27 mouse cellular contexts compared by ENCODE assay signal in genomic region chr17:87611226-87612000, GRCm38 (mm10). TPM values are rescaled to one million over a fixed set of nuclear protein-coding genes. Genes with fewer than 3 reads are reported as not detected.
DNase-seq lines count a peak whose midpoint lies in the region; ATAC-seq lines count a peak whose summit lies in the region.
"Had no signal": no experiment of that assay in that cellular context is flagged by ENCODE, and none has a peak within 500 bp of the region (broad histone marks: within the 10 kb centered on the region; RNA-seq: fewer than 3 reads in every experiment).

No protein-coding gene starts in this region.

- H3K27ac ChIP-seq in forebrain, embryonic 14.5 days (ENCODE audit: low read depth, low read length): no peak overlapping the region
- no peak overlapping the region for H3K27ac ChIP-seq in forebrain, embryonic 15.5 days (replicated peaks)
- no peak overlapping the region for H3K27ac ChIP-seq in midbrain, embryonic 11.5 days (ENCODE audit: low read depth, low read length)
- H3K27ac ChIP-seq in midbrain, embryonic 13.5 days: no peak overlapping the region
- H3K27ac ChIP-seq in intestine, embryonic 14.5 days (ENCODE audit: low read depth): no peak overlapping the region
- H3K27ac ChIP-seq in liver, embryonic 11.5 days (ENCODE audit: low read depth, low read length): no peak overlapping the region
- H3K27ac ChIP-seq: heart, embryonic 13.5 days; liver, embryonic 15.5 days had no signal

- H3K4me3 ChIP-seq in forebrain, embryonic 14.5 days (ENCODE audit: low read depth, low read length): no peak overlapping the region
- no peak overlapping the region for H3K4me3 ChIP-seq in forebrain, embryonic 15.5 days
- H3K4me3 ChIP-seq in midbrain, embryonic 11.5 days (ENCODE audit: low read depth, low read length): no peak overlapping the region
- no peak overlapping the region for H3K4me3 ChIP-seq in midbrain, embryonic 13.5 days (replicated peaks)
- no peak overlapping the region for H3K4me3 ChIP-seq in intestine, embryonic 14.5 days (ENCODE audit: low read depth, low read length)
- no peak overlapping the region for H3K4me3 ChIP-seq in liver, embryonic 11.5 days (ENCODE audit: low read depth, low read length)
- H3K4me3 ChIP-seq: erythroblast, embryonic 14.5 days; heart, embryonic 13.5 days; liver, embryonic 15.5 days; lung, embryonic 15.5 days; neural tube, embryonic 13.5 days had no signal

- no peaks in the 10 kb centered on the region for H3K27me3 ChIP-seq in forebrain, embryonic 14.5 days (replicated peaks; ENCODE audit: control insufficient read depth, insufficient read depth, low read length)
- H3K27me3 ChIP-seq in forebrain, embryonic 15.5 days: no peaks in the 10 kb centered on the region
- H3K27me3 ChIP-seq in midbrain, embryonic 11.5 days (ENCODE audit: control insufficient read depth, insufficient read depth, low read length): no peaks in the 10 kb centered on the region
- H3K27me3 ChIP-seq in midbrain, embryonic 13.5 days: no peaks in the 10 kb centered on the region
- H3K27me3 ChIP-seq in intestine, embryonic 14.5 days (replicated peaks; ENCODE audit: control insufficient read depth, insufficient read depth, low read length): no peaks in the 10 kb centered on the region
- H3K27me3 ChIP-seq in liver, embryonic 11.5 days (replicated peaks; ENCODE audit: control insufficient read depth, insufficient read depth, low read length): no peaks in the 10 kb centered on the region
- H3K27me3 ChIP-seq: lung, embryonic 15.5 days; midbrain, embryonic 12.5 days; neural tube, embryonic 13.5 days; Patski had no signal

- H3K4me1 ChIP-seq in forebrain, embryonic 14.5 days (ENCODE audit: control insufficient read depth, insufficient read depth, low read length): peaks cover 4% of the 10 kb centered on the region; the same call in 1 of the 2 replicates
- H3K4me1 ChIP-seq in forebrain, embryonic 15.5 days: peaks cover 25% of the 10 kb centered on the region
- peaks cover 2% of the 10 kb centered on the region; the same call in 1 of the 2 replicates for H3K4me1 ChIP-seq in midbrain, embryonic 11.5 days (ENCODE audit: control insufficient read depth, insufficient read depth, low read length)
- H3K4me1 ChIP-seq in midbrain, embryonic 13.5 days (replicated peaks): peaks cover 14% of the 10 kb centered on the region
- H3K4me1 ChIP-seq in intestine, embryonic 14.5 days (replicated peaks; ENCODE audit: control insufficient read depth, insufficient read depth, low read length): peaks cover 5% of the 10 kb centered on the region; the same call in 1 of the 2 replicates
- H3K4me1 ChIP-seq in liver, embryonic 11.5 days (replicated peaks; ENCODE audit: control insufficient read depth, insufficient read depth, low read length): no peaks in the 10 kb centered on the region; the same call in 1 of the 2 replicates

- ATAC-seq in forebrain, embryonic 14.5 days: no peak
- no peak for ATAC-seq in forebrain, embryonic 15.5 days (replicated peaks)
- ATAC-seq in midbrain, embryonic 11.5 days (ENCODE audit: low FRiP score): no peak
- ATAC-seq in midbrain, embryonic 13.5 days: no peak
- peak; percentile 32 for ATAC-seq in intestine, embryonic 14.5 days (replicated peaks; ENCODE audit: low FRiP score, low TSS enrichment, low read depth)
- no peak for ATAC-seq in liver, embryonic 11.5 days (replicated peaks; ENCODE audit: low FRiP score)
- ATAC-seq: activated CD4-positive, CD25-positive, alpha-beta regulatory T cell, adult 4 months; inflammation-experienced regulatory T-cells, adult 6 months; Patski had no signal

- H3K36me3 ChIP-seq in forebrain, embryonic 14.5 days (ENCODE audit: control insufficient read depth, insufficient read depth, low read length): no peaks in the 10 kb centered on the region
- no peaks in the 10 kb centered on the region for H3K36me3 ChIP-seq in forebrain, embryonic 15.5 days
- no peaks in the 10 kb centered on the region for H3K36me3 ChIP-seq in midbrain, embryonic 11.5 days (ENCODE audit: control insufficient read depth, insufficient read depth, low read length)
- no peaks in the 10 kb centered on the region for H3K36me3 ChIP-seq in midbrain, embryonic 13.5 days
- no peaks in the 10 kb centered on the region for H3K36me3 ChIP-seq in intestine, embryonic 14.5 days (ENCODE audit: control insufficient read depth, insufficient read depth, low read length)
- no peaks in the 10 kb centered on the region for H3K36me3 ChIP-seq in liver, embryonic 11.5 days (ENCODE audit: control insufficient read depth, insufficient read depth, low read length)
- H3K36me3 ChIP-seq: G1E; heart, embryonic 13.5 days; liver, embryonic 15.5 days; lung, embryonic 15.5 days; midbrain, embryonic 12.5 days; neural tube, embryonic 13.5 days had no signal

- H3K9ac ChIP-seq in forebrain, embryonic 14.5 days (ENCODE audit: low read length): no peak overlapping the region
- no peak overlapping the region for H3K9ac ChIP-seq in forebrain, embryonic 15.5 days (replicated peaks)
- no peak overlapping the region for H3K9ac ChIP-seq in midbrain, embryonic 11.5 days (ENCODE audit: low read length)
- H3K9ac ChIP-seq in midbrain, embryonic 13.5 days (replicated peaks): no peak overlapping the region
- no peak overlapping the region for H3K9ac ChIP-seq in intestine, embryonic 14.5 days (ENCODE audit: low read length)
- no peak overlapping the region for H3K9ac ChIP-seq in liver, embryonic 11.5 days (ENCODE audit: low read depth, low read length)
- H3K9ac ChIP-seq: heart, embryonic 13.5 days; liver, embryonic 15.5 days; lung, embryonic 15.5 days; midbrain, embryonic 12.5 days had no signal

- no peaks in the 10 kb centered on the region for H3K9me3 ChIP-seq in forebrain, embryonic 14.5 days (replicated peaks; ENCODE audit: control insufficient read depth, low read length)
- no peaks in the 10 kb centered on the region for H3K9me3 ChIP-seq in forebrain, embryonic 15.5 days
- no peaks in the 10 kb centered on the region for H3K9me3 ChIP-seq in midbrain, embryonic 11.5 days (ENCODE audit: control insufficient read depth, low read length)
- no peaks in the 10 kb centered on the region for H3K9me3 ChIP-seq in midbrain, embryonic 13.5 days
- no peaks in the 10 kb centered on the region for H3K9me3 ChIP-seq in intestine, embryonic 14.5 days (ENCODE audit: control insufficient read depth, low read length)
- no peaks in the 10 kb centered on the region for H3K9me3 ChIP-seq in liver, embryonic 11.5 days (ENCODE audit: control insufficient read depth, low read length)
- H3K9me3 ChIP-seq: G1E; heart, embryonic 13.5 days; liver, embryonic 15.5 days; lung, embryonic 15.5 days; midbrain, embryonic 12.5 days; neural tube, embryonic 13.5 days had no signal

- DNase-seq in forebrain, embryonic 14.5 days (ENCODE audit: low spot score): peak; percentile 39
- DNase-seq in midbrain, embryonic 11.5 days (ENCODE audit: low spot score, missing footprints): peak; percentile 84
- DNase-seq in intestine, embryonic 14.5 days (ENCODE audit: low spot score): peak; percentile 61
- DNase-seq in right cerebral cortex, postnatal 4 days: no peak
- DNase-seq in liver, embryonic 11.5 days (ENCODE audit: low spot score): no peak
- DNase-seq: adrenal gland, adult 8-10 months; cerebellum, adult 11 months; cerebellum, adult 9-11 months; gastrocnemius, postnatal 10 days; heart, postnatal 10 days; kidney, adult 9 months; kidney, postnatal 14 days; layer of hippocampus, adult 9-11 months; liver; thymus, postnatal 4 days had no signal

- H3K4me2 ChIP-seq in forebrain, embryonic 14.5 days (ENCODE audit: low read length): no peak overlapping the region
- no peak overlapping the region for H3K4me2 ChIP-seq in forebrain, embryonic 15.5 days (replicated peaks)
- H3K4me2 ChIP-seq in midbrain, embryonic 11.5 days: no peak overlapping the region
- no peak overlapping the region for H3K4me2 ChIP-seq in midbrain, embryonic 13.5 days (replicated peaks)
- no peak overlapping the region for H3K4me2 ChIP-seq in intestine, embryonic 14.5 days (ENCODE audit: low read length)
- H3K4me2 ChIP-seq in liver, embryonic 11.5 days: no peak overlapping the region
- H3K4me2 ChIP-seq: liver, embryonic 15.5 days had no signal

- WGBS in forebrain, embryonic 14.5 days: 74% methylated on average over 14 of the region's 14 CpGs
- 71% methylated on average over 14 of the region's 14 CpGs for WGBS in forebrain, embryonic 15.5 days
- WGBS in midbrain, embryonic 11.5 days: 84% methylated on average over 14 of the region's 14 CpGs
- 76% methylated on average over 14 of the region's 14 CpGs for WGBS in midbrain, embryonic 13.5 days
- WGBS in intestine, embryonic 14.5 days: 59% methylated on average over 14 of the region's 14 CpGs
- WGBS in liver, embryonic 11.5 days: 77% methylated on average over 14 of the region's 14 CpGs

RNA-seq across cellular contexts. Expression of gene Epcam, which starts 24.4 kb away (rescaled TPM):
- 2.5 and 3.1 TPM in 2 replicates for polyA plus RNA-seq in forebrain, embryonic 14.5 days (2014; fragmentation: Nextera tagmentation; extraction: Ambion mirVana)
- polyA plus RNA-seq in forebrain, embryonic 15.5 days (2015; fragmentation: Nextera tagmentation; extraction: Ambion mirVana): 1.7 and 1.9 TPM in 2 replicates
- polyA plus RNA-seq in midbrain, embryonic 11.5 days (2014; fragmentation: Nextera tagmentation; extraction: Ambion mirVana): 7.1 and 9.0 TPM in 2 replicates
- 2.8 and 3.6 TPM in 2 replicates for polyA plus RNA-seq in midbrain, embryonic 13.5 days (2015; fragmentation: Nextera tagmentation; extraction: Ambion mirVana)
- 792 and 803 TPM in 2 replicates for polyA plus RNA-seq in intestine, embryonic 14.5 days (2014; fragmentation: Nextera tagmentation; extraction: Ambion mirVana)
- 12.7 and 12.9 TPM in 2 replicates for polyA plus RNA-seq in liver, embryonic 11.5 days (2014; fragmentation: Nextera tagmentation; extraction: Ambion mirVana)
- polyA plus RNA-seq: erythroblast, embryonic 14.5 days; G1E had no signal

Comparison
In these comparisons a context has a peak if more than half of its experiments do, and no peak if none do; other contexts are left out.
1. DNase-seq: peak in forebrain, embryonic 14.5 days (single experiment), midbrain, embryonic 11.5 days (single experiment) and intestine, embryonic 14.5 days (single experiment); none in right cerebral cortex, postnatal 4 days (single experiment) and liver, embryonic 11.5 days (single experiment).
2. RNA of gene Epcam, which starts 24.4 kb away (polyA plus RNA-seq): 792 to 803 TPM in intestine, embryonic 14.5 days; 12.7 to 12.9 TPM in liver, embryonic 11.5 days, 7.1 to 9.0 TPM in midbrain, embryonic 11.5 days, 2.5 to 3.1 TPM in forebrain, embryonic 14.5 days, 2.8 to 3.6 TPM in midbrain, embryonic 13.5 days and 1.7 to 1.9 TPM in forebrain, embryonic 15.5 days; every median in the first group is over 10 times any median in the second.